8 mouse cellular contexts compared by ENCODE assay signal in genomic region chr9:71770991-71771767, GRCm38 (mm10). TPM values are rescaled to one million over a fixed set of nuclear protein-coding genes. Genes with fewer than 3 reads are reported as not detected.
A peak's percentile ranks its signal among the peaks of the same experiment; 100 is the strongest.
DNase-seq lines count a peak whose midpoint lies in the region; ATAC-seq and TF ChIP-seq lines count a peak whose summit lies in the region.

TSS of gene Cgnl1 (minus strand) at chr9:71771602.

- peak within 1 kb of the TSS; percentile 52 for H3K27ac ChIP-seq in embryonic facial prominence, embryonic 14.5 days (replicated peaks; ENCODE audit: low read depth, low read length)
- peak within 1 kb of the TSS; percentile 91 for H3K27ac ChIP-seq in heart, embryonic 16.5 days (ENCODE audit: low read length)

- TF ChIP-seq CTCF in C2C12 (IDR thresholded peaks at IDR 0.05; ENCODE audit: control insufficient read depth, insufficient read depth, insufficient read length), result no peak

- peak within 1 kb of the TSS; percentile 80 for H3K4me2 ChIP-seq in embryonic facial prominence, embryonic 14.5 days (ENCODE audit: low read depth, low read length)
- H3K4me2 ChIP-seq in heart, embryonic 16.5 days (ENCODE audit: low read depth, low read length), result peak within 1 kb of the TSS; percentile 83

- H3K9ac ChIP-seq in embryonic facial prominence, embryonic 14.5 days (ENCODE audit: low read depth, low read length), result peak within 1 kb of the TSS; percentile 78
- H3K9ac ChIP-seq in heart, embryonic 16.5 days (ENCODE audit: low read length), result peak within 1 kb of the TSS; percentile 91

- peak within 1 kb of the TSS; percentile 21 for H3K4me3 ChIP-seq in C2C12 (ENCODE audit: insufficient read depth, poor library complexity, severe bottlenecking)
- H3K4me3 ChIP-seq in embryonic facial prominence, embryonic 14.5 days (ENCODE audit: low read depth, low read length), result peak within 1 kb of the TSS; percentile 75
- peak within 1 kb of the TSS; percentile 86 for H3K4me3 ChIP-seq in heart, embryonic 16.5 days (ENCODE audit: low read length)

- no peaks in the 10 kb centered on the region for H3K79me3 ChIP-seq in C2C12 (ENCODE audit: low read depth)

- no peaks in the 10 kb centered on the region for H3K9me3 ChIP-seq in embryonic facial prominence, embryonic 14.5 days (ENCODE audit: control insufficient read depth, low read length)
- 0 out of 2 replicates have a peak, but pooled peaks cover 2% of the 10 kb centered on the region for H3K9me3 ChIP-seq in heart, embryonic 16.5 days (replicated peaks; ENCODE audit: control insufficient read depth, low read length)

- H3K27me3 ChIP-seq in C2C12 (ENCODE audit: control insufficient read depth, insufficient read depth, insufficient read length), result no peaks in the 10 kb centered on the region
- H3K27me3 ChIP-seq in embryonic facial prominence, embryonic 14.5 days (replicated peaks; ENCODE audit: control insufficient read depth, insufficient read depth, low read length), result no peaks in the 10 kb centered on the region
- no peaks in the 10 kb centered on the region for H3K27me3 ChIP-seq in heart, embryonic 16.5 days (ENCODE audit: control insufficient read depth, insufficient read depth, low read length)

- under 1% methylated on average over 26 of the region's 67 CpGs for WGBS in embryonic facial prominence, embryonic 14.5 days
- under 1% methylated on average over 62 of the region's 67 CpGs for WGBS in heart, embryonic 16.5 days

- peaks cover 17% of the 10 kb centered on the region; the same call in 1 of the 2 replicates for H3K4me1 ChIP-seq in embryonic facial prominence, embryonic 14.5 days (ENCODE audit: control insufficient read depth, insufficient read depth, low read length)
- H3K4me1 ChIP-seq in heart, embryonic 16.5 days (ENCODE audit: control insufficient read depth, insufficient read depth, low read length), result peaks cover 14% of the 10 kb centered on the region

- ATAC-seq in embryonic facial prominence, embryonic 14.5 days (ENCODE audit: low read depth), result peak; percentile 93
- peak; percentile 91 for ATAC-seq in heart, embryonic 16.5 days (replicated peaks; ENCODE audit: extremely low read depth, insufficient read depth, low FRiP score)
- no peak; the same call in 1 of the 2 replicates for ATAC-seq in megakaryocyte-erythroid progenitor cell, adult 5-6 weeks (replicated peaks; ENCODE audit: low FRiP score, low TSS enrichment, poor library complexity, severe bottlenecking)

- peak; percentile 82 for DNase-seq in adrenal gland, postnatal 25 days
- peak; percentile 88 for DNase-seq in embryonic facial prominence, embryonic 14.5 days (ENCODE audit: low spot score)
- peak; percentile 92 for DNase-seq in kidney, postnatal 14 days
- DNase-seq in lung, postnatal 25 days (ENCODE audit: low spot score), result peak; percentile 74
- peak; percentile 12 for DNase-seq in right cerebral cortex, postnatal 25 days

- H3ac ChIP-seq in C2C12 (ENCODE audit: control insufficient read depth, insufficient read length, low read depth), result peak within 1 kb of the TSS; percentile 61

- H3K79me2 ChIP-seq in C2C12 (ENCODE audit: control insufficient read depth, insufficient read depth), result no peaks in the 10 kb centered on the region

- no peaks in the 10 kb centered on the region for H3K36me3 ChIP-seq in C2C12 (ENCODE audit: control insufficient read depth, insufficient read depth)
- H3K36me3 ChIP-seq in embryonic facial prominence, embryonic 14.5 days (ENCODE audit: control insufficient read depth, insufficient read depth, low read length), result no peaks in the 10 kb centered on the region
- H3K36me3 ChIP-seq in heart, embryonic 16.5 days (ENCODE audit: control insufficient read depth, insufficient read depth), result peaks cover 2% of the 10 kb centered on the region; the same call in 1 of the 2 replicates

TF ChIP-seq in C2C12, 6 proteins besides CTCF, POLR2A, EP300 and RAD21:
- no peak for TF ChIP-seq MAX (IDR thresholded peaks at IDR 0.05)
- TF ChIP-seq MYOD1 (IDR thresholded peaks at IDR 0.05; ENCODE audit: control insufficient read depth, insufficient read length, low read depth), result no peak
- no peak for TF ChIP-seq USF1 (IDR thresholded peaks at IDR 0.05; ENCODE audit: low read depth)
- TF ChIP-seq MYOG (IDR thresholded peaks at IDR 0.05; ENCODE audit: control insufficient read depth, extremely low read depth, insufficient read length), result no peak
- TF ChIP-seq CEBPB (IDR thresholded peaks at IDR 0.05; ENCODE audit: low read depth), result no peak
- no peak for TF ChIP-seq FOSL1 (IDR thresholded peaks at IDR 0.05; ENCODE audit: insufficient read depth, low read length, poor library complexity, severe bottlenecking)

RNA-seq across cellular contexts. Expression of gene Cgnl1, which starts in this region (rescaled TPM):
- 1.9 TPM for polyA plus RNA-seq in C2C12 (2012; fragmentation: generic; extraction: Trizol)
- 82.3 and 91.2 TPM in 2 replicates for total RNA-seq in adrenal gland, postnatal 25 days (2021)
- 11.7 and 12.6 TPM in 2 replicates for polyA plus RNA-seq in embryonic facial prominence, embryonic 14.5 days (2014; fragmentation: Nextera tagmentation; extraction: Ambion mirVana)
- 25.3 and 29.6 TPM in 2 replicates for polyA plus RNA-seq in heart, embryonic 16.5 days (2015; fragmentation: Nextera tagmentation; extraction: Ambion mirVana)
- not detected in 2 replicates for total RNA-seq in megakaryocyte-erythroid progenitor cell, adult 5-6 weeks (2014; fragmentation: Nextera tagmentation)
- not detected in 2 replicates for total RNA-seq in megakaryocyte-erythroid progenitor cell, adult 5-6 weeks (2017)

Comparison
In these comparisons a context has a peak if more than half of its experiments do, and no peak if none do; other contexts are left out.
1. RNA of gene Cgnl1 (total RNA-seq): 82.3 to 91.2 TPM in adrenal gland, postnatal 25 days; not detected in megakaryocyte-erythroid progenitor cell, adult 5-6 weeks; every median in the first group is over 10 times any median in the second.
2. H3K4me3 ChIP-seq: peak in every context shown above with its lines; median percentile 86 in heart, embryonic 16.5 days; 75 in embryonic facial prominence, embryonic 14.5 days; 21 in C2C12.
3. DNase-seq: peak in every context shown above with its lines; median percentile 92 in kidney, postnatal 14 days; 88 in embryonic facial prominence, embryonic 14.5 days; 82 in adrenal gland, postnatal 25 days; 74 in lung, postnatal 25 days; 12 in right cerebral cortex, postnatal 25 days.